Mouse (Mus musculus): Measurements from ENCODE around the gene Zbtb38.

The Zbtb38 gene

DNA sequence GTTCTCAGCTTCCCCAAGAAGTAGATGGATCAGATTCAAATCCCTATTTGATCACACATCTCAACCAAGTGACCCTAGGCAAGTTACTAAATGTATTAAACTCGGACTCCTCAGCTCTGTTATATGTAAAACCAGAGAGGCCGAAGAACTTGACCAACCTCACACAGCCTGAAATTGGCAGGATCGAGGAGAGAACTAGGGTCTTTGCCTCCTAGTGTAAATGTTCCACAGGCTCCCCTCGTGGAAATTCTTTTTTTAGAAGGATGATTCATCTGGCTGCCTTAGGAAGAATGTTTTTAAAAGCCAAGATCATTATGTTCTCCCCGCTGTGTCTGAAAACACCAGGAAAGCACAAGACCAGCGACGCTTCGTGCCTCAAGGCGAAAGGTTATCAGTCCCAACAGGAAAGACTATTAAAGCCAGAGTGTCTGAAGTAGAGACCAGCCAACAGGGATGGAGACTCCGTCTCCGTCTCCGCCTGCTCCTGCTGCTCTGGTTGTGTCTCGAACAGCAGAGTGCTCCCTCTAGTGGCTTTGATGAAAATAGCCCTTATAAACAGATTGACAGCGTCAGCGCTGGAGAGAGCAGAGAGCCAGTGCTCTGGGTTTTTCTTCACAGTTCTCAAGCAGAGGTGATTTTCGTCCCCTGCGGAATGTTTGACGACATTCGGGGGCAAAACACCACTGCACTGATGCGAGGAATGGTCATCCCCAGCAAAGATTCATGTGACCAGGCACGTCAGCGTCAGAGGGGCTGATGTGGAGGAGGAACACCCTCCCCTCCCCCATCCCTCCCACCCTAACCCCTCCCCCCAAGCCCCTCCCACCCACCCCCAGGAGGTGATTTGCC lies 6.3 kb upstream of the Zbtb38 start:
- DNase-seq (ENCODE audit: low spot score), result peak; percentile 46

DNA sequence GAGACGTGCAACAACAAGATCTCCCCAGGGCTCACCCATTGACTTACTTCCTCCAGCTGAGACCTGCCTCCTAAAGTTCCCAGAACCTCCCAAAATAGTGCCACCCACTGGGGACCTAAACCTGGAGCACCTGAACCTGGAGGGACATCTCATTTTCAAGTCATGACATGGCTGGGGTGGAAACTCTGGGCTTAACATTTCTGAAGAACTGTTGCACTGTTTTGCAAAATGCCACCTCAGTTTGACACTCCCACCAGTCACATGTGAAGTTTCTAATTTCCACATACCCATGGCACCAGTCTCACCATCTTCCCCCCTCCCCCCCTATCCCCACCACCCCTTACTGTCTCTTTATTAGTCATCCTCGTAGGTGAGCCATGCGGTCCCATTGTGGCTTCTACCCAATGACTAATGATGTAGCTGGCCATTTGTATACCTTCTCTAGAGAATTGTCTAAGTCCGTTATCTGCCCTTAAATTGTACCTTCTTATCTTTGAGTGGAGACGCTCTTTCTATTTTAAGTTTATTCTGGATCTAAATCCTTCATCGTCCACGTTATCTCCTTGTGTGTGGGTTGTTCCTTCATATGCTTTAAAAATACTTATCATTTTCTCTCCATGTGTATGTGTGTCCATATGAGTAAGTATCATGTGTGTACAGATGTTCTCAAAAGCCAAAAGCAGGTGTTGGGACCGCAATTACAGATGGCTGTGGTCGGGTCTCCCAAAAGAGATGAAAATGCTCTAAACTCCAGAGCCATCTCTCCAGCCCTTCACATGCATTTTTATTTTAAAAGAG lies 4.2 kb upstream of the Zbtb38 start:
- no peak for DNase-seq (ENCODE audit: low spot score)

DNA sequence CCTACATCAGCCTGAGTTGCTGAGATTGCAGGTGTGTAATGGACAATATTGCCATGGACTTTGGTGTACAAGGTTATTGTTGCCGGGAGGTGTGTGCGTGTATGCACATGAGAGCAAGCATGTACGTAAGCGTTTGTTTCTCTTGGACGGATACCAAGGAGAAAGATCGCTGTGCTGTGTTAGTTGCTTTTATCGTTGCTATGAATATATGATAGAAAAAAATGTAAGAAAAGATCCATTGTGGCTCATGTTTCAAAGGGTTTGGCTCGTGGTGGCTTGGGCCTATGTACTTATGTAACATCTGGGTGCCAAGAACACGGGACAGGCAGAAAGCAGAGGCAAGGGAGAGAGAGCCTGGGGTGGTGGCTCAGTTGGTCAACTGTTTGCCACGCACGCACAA lies 3.1 kb upstream of the Zbtb38 start:
- no peak for DNase-seq (ENCODE audit: low spot score)

DNA sequence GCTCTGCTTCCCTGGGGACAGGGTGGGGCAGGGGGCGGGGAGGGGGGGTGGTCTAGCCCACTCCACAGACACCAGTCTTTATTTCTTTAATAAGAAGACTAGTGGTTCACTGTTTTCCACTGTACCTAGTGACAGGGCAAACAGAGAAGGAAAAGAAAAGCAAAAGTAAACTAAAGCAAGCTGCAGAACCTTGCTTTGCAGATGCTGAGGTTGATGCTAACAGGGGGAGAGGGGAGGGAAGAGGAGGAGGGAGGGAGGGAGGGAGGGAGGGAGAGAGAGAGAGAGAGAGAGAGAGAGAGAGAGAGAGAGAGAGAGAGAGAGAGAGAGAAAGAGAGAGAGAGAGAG lies 2.0 kb upstream of the Zbtb38 start:
- no peak for DNase-seq (ENCODE audit: low spot score)

DNA sequence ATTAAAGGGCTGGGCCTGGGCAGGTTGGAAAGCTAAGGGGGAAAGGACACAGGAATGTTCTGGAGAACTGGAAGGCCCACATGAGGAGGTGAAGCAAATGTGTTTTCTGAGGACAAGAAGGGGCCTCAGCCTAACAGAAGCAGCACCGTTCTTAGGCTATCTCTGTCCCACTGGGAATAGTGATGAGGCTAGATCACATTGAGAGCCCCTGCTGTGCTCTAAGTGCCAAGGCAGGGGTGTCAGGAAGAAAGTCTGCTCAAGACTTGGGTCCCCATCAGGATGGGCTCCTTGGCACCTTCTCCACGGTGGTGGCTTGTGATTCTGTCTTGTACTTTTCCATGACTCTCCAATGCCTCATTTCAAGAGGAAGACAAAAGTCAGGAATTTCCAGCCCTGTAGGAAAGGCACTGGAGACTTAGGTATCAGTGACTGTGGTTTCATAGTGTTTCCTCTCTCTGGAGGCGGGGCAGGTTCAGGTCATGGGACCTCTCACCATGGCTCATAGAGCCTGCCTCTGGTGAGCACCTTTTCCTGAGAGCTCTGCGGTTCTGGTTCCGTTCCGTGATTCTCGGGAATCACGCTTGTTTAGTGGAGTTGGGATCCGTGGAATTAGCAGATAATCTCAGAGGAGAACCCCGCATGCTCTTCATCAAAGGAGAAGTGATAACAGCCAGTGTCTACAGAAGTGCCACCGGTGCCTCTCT lies 1.4 kb upstream of the Zbtb38 start:
- no peak for DNase-seq (ENCODE audit: low spot score)

DNA sequence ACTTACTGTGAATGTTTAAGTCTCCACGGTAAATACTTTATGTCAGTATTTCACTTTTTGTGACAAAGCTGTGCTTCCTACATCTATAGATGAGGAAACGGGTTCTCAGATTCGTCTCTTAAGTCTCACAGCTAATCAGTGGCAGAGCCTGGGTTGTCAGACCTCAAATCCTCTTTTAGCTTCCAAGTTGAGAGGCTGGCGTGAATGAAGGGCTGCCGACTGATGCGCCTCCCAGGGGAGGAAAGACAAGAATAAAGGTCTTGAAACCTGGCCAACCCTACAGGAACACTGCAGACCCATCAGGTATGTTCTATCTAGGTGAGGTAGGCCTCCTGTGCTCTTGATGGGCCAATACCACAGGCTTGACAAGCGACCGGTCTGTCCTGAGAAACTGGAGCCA lies 761 bp upstream of the Zbtb38 start:
- no peak for DNase-seq (ENCODE audit: low spot score)

DNA sequence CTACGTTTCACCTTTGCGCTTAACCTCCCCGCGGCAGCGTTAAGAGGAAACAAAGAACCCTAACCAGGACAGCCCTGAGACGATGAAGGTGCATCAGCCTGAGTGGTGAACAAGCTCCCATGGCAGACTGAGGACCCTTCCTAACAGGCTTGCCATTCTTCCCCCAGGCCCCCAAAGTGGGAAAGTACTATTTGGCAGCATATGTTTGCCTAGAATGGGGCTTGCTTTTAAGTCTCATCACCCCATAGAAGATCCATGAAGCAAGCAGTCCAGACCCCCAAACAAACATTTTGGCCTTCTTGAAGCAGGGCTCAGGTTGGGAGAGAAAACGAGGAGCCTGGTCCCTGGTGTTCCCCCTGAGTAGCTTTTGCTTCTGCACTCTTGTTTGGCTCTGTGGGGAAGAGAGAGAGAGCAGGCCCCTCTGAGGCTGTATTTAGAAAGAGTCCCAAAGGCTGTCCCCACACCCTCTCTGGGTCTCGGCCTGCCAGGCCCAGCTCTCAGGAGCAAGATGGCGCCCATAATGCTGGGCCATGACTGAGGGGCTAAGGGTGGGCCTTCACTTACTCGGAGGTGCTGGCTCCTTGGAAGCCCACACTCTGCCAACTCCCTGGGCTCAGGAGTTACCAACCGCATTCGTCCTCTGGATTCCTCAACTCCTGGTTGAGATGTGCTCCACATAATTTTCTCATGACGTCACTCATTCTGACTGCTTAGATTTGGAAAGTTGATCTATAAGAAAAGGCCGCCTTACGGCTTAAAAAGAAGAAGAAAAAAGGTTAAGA lies 619 bp downstream of the Zbtb38 start:
- DNase-seq (ENCODE audit: low spot score), result no peak

DNA sequence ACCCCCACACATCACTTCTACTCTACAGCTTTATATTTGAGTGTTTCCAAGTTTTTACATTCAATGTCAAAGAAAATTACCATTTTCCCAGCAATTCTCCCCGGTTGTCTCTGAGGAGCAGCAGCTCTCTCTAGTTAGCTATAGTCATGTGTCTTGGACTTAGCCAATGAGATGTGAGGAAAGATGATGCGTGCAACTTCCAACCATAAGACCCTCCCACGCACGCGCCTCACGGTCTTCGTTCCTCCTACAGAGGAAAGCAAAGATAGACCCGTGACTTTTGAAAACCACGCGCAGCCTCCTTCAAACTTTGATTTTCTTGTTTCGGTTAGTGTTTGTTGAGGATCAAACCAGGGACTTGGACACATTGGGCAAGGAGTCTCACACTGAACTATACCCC lies 2.0 kb downstream of the Zbtb38 start:
- DNase-seq (ENCODE audit: low spot score), result no peak

DNA sequence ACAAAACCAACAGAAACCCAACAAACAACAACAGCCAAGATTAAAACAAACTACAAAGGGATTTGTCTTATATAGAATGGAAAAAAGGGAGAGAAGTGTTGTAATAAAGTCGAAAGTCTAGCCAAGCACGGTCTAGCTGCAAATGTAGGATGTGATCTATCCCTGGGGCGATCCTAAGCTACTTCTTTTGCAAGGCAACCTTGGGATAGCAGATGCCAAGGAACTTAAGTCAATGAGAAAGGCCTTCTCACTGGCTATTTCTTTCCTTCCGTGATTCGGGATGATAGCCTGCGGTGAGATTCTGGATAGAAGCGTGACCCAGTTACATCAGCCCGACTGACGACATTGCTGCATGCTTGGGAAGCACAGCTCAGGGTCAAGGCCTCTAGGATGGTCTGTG lies 6.1 kb downstream of the Zbtb38 start:
- DNase-seq (ENCODE audit: low spot score), result no peak

DNA sequence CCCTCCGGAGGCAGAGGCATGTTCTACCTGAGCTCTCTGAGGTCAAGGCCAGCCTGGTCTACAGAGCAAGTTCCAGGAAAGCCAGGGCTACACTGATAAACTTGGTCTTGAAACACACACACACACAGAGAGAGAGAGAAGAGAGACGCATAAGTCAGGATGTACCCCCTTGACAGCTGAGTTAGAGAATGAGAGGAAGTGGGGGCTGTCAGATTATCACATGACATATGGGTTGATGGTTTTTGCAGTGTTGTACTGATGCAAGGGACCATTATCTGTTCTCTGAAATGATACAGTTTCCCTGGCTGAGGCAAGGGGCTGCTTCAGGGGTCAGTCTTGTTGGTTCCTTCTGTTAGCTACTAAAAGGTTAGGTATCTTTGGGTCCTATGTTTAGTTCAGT lies 7.7 kb downstream of the Zbtb38 start:
- DNase-seq (ENCODE audit: low spot score), result no peak

DNA sequence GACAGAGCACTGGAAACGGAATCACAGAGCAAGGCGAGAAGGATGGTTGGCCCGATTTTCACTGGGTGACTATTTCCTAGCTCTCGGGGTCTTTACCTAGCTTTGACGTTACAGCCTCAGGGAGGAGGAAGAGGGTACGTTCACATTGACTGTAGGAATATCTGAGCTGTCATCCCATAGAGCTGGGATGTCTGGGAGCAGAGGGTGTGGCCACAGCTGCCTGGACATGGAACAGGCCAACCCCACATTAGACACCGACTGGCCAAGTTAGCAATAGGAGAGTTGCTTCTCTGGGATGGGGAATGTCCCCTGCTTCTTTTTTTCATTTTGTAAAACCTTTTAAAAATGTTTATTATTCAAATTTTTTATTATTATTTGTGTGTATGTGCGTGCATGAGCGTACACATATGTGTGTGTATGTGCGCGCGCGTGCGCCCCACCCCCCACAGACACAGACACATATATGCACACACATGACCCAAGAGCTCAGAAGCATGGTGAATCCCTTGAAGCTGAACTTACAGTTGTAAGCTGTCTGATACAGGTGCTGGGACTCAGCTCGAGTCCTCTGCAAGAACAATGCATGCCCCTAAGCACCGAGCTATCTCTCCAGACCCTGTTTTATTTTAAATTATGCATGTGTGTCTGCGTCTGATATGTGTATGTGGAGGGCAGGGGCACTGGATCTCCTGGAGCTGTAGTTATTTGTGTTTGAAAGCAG lies 11.1 kb downstream of the Zbtb38 start:
- DNase-seq (ENCODE audit: low spot score), result no peak

DNA sequence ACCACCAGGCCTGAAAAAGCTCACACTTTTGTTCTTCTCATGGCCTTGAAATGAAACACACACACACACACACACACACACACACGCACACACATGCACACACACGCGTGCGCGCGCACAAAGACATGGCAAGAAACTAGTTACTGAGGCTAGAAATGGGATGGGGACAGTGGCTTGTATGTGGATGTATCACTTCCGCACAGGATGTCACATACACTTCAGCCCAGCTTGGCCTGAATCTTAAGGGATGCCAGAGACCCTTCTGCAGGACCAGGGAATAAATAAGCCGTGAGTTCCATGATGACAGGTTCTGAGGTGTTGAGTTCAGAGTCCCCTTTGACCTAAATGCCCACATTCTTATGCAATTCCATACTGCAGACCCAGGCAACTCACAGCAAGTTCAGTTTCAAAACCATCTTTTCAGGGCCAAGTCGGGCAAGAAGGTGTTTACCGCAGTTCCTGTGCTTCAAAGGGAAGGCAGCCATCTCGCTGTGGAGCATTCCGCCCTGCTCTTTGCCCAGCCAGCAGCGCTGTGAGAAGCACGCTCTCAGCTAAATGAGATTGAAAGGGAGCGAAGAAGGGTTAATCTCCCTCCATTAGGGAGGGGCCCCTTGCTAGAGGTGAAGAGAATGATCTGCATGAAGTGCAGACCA lies 11.8 kb downstream of the Zbtb38 start:
- no peak for DNase-seq (ENCODE audit: low spot score)

DNA sequence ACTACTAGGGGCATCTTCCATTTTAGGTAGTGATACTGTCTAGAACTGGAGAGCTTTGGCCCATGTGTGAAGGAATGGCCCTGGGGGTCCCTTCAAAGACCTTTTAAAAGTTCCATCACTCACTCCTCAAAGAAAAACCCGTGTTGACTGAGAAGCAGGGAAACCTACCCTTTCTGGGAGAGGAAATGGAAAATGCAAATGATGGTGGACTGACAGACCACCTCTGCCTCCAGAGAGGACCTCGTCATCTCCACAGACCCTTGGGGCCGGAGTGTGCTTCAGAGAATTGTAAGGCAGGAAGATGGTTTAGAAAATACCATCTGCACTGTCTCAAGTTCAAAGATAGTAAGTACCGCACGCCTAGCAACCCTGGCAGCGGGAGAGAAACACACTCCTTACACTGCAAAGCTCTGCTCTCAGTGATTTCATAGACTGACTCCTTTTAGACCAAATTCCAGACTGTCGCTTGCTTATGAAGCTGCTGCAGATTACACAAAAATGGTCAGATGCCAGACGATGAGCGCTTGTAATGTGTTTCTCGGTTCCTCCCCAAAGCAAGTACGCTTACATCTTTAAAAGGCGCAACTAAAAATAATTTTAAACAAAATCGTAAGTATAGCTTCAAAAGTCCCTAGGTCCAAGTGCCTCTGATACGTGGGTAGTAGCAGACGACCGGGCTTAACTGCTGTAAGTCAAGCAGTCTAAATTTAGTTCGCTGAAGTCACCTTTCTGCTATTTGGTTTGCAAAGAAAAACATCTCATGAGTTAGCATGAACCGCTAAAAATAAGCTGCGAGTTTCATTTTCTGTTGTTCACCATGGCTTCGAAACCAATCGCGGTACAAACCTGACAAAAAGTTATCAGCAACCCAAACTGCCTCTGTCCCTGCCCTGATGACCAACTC lies 12.6 kb downstream of the Zbtb38 start:
- no peak for DNase-seq (ENCODE audit: low spot score)

DNA sequence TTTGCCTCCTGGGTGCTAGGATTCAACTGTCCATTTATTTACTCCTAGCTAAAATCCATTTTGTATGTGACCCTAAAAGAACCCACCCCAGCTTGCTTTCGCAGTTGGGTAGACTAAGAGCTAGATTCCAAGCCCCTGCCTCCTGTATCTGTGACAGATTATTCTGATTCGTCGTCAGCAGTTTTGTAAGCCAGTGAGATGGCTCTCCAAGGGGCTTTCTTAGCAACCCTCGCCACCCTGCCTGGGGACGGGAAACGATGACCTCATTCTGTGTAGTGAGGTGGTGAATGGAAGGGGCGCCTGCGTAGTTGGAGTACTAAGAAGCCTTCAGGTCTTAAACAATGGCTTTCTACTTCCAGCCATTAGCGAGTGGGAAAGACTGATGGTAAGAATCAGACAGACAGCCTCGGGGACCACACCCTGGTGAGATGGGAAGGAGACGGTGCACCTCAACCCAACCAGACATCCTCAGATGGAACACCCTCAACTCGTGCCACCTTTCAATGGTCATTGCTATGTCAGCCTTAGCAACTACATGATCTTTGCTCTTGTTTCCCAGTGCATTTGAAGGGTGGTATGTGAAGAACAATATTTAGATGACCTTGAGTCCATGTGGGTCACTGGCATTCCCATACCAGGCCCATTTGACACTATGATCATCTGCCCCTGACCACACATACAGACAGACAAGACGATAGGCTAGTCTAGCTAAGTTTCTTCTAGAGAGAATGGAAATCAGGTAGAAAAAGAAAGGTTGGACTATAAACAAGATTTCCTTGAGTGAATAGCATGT lies 13.9 kb downstream of the Zbtb38 start:
- DNase-seq (ENCODE audit: low spot score), result no peak

DNA sequence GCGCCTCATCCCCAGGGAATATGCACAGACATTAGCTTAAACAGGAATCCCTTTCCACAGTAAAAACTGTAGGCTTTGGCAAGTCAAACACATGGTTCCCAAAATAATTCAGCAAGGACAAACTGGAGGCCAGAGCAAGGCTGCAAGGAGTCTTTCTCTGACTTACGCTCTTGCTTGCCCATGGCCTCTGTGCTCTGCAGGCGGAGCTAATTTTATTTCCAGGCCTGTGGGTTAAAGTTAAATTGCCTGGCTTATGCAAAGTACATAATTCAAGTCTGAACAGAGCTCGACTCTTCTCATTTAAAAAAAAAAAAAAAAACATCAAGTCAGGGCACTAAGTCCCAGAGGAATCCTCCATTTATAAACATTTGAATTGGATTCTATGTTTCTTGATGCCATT lies 16.7 kb downstream of the Zbtb38 start:
- DNase-seq (ENCODE audit: low spot score), result no peak

DNA sequence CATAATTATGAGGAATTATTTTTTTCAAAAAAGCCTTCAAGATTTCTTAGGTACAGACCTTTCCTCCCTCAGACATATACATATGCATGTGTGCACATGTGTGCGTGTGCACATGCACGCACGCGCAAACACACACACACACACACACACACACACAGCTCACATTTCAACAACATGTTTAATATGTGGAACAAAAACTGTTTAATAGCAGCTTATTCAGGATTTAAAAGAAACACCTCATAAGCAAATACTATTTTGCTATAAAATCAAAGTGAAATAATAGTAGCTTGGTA lies 19.3 kb downstream of the Zbtb38 start:
- DNase-seq (ENCODE audit: low spot score), result no peak

DNA sequence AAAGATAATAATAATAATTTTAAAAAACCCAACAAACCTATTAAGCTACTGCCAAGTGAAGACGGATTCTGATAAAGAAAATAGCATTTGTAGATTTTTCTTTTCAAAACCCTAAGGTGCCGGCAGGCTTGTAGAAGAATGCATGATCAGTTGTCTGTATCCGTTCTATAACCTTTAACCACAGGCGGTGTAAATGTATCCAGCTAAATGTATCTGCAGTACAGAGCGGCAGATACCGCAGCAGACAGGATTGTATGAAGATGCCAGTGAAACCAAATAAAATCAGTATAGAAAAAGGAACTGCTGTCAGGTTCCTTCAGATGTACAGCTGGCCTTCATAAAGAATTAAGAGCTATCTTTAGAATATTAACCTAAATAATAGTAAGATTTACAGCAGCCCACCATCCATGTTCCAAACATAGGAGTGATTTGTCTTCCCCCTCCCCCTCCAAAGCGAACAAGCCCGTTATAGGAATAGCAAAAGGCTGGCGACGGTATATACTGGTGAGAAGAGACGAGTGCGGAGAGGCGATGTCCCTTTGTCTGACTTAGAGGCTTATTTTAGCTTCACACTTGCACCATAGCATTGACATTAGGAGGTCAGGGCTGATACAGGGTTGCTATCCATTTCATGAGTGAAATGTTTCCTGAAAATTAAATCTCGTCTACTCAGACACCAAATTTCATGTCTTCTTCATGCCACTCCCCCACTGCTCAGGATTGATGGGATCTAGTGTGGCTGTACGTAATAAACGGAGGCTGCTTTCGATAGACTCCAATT lies 19.8 kb downstream of the Zbtb38 start:
- DNase-seq (ENCODE audit: low spot score), result no peak

DNA sequence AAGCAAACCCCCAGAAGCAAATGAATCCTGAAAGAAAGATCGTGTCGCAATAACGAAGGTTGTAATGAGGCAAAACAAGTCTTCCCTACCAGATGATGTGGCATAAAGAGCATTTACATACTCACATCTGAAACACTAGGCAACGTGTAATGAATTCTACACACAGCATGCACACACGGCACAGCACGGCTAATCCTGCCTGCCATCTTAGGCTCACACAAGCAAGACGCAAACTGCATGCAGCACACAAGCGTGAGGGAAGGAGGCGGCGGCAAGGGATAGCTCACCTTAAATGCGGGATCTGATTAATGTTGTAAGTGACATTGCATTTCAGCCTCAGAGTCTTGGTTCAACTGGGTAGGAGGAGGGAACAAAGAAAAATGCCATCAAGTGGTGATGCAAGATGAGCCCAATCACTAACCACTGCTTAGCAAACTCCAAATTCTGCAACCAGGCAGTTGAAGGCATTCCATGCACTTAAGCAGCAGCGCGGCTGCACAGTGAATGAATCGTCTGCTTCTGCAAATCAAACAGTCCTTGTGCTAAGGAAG lies 20.6 kb downstream of the Zbtb38 start:
- no peak for DNase-seq (ENCODE audit: low spot score)

All from urinary bladder, postnatal 25 days (tissue).